Mouse (Mus musculus): ENCODE measurements around the gene Gm17545.
"Not testable (repeated sequence)": the region's sequence is repeated elsewhere in the genome, so short reads cannot be mapped to it uniquely, and the experiment has no call there.

Gm17545 gene

GRCm38 (mm10) chr9:22453990-22454389 lies at the start of gene Gm17545:
Gene Gm17545, plus strand, starts transcription at chr9:22454290.
- not testable (repeated sequence) for DNase-seq (ENCODE audit: low spot score)

- no peak for DNase-seq (ENCODE audit: low spot score)
These were observed 48.7 kb upstream of the Gm17545 start for GRCm38 (mm10) chr9:22405414-22405813.

GRCm38 (mm10) chr9:22407633-22408032 lies 46.5 kb upstream of the Gm17545 start:
- DNase-seq (ENCODE audit: low spot score), result not testable (repeated sequence)

GRCm38 (mm10) chr9:22408344-22408743 lies 45.7 kb upstream of the Gm17545 start:
- DNase-seq (ENCODE audit: low spot score), result not testable (repeated sequence)

GRCm38 (mm10) chr9:22409501-22409900 lies 44.6 kb upstream of the Gm17545 start:
- DNase-seq (ENCODE audit: low spot score), result no peak

GRCm38 (mm10) chr9:22411002-22411857 lies 42.9 kb upstream of the Gm17545 start, which contains the start of gene 9530077C05Rik:
Gene 9530077C05Rik, plus strand, starts transcription at chr9:22411513.
- peak; percentile 80 for DNase-seq (ENCODE audit: low spot score)

- no peak for DNase-seq (ENCODE audit: low spot score)
These were observed 37.9 kb upstream of the Gm17545 start for GRCm38 (mm10) chr9:22416187-22416586.

- DNase-seq (ENCODE audit: low spot score), result no peak
These were observed 36.5 kb upstream of the Gm17545 start for GRCm38 (mm10) chr9:22417547-22417946.

- DNase-seq (ENCODE audit: low spot score), result no peak
These were observed 34.2 kb upstream of the Gm17545 start for GRCm38 (mm10) chr9:22419877-22420276.

- DNase-seq (ENCODE audit: low spot score), result no peak
These were observed 33.6 kb upstream of the Gm17545 start for GRCm38 (mm10) chr9:22420491-22420890.

GRCm38 (mm10) chr9:22422559-22422958 lies 31.5 kb upstream of the Gm17545 start:
- no peak for DNase-seq (ENCODE audit: low spot score)

GRCm38 (mm10) chr9:22423507-22423906 lies 30.6 kb upstream of the Gm17545 start:
- DNase-seq (ENCODE audit: low spot score), result no peak

GRCm38 (mm10) chr9:22424196-22424595 lies 29.9 kb upstream of the Gm17545 start:
- DNase-seq (ENCODE audit: low spot score), result no peak

- no peak for DNase-seq (ENCODE audit: low spot score)
These were observed 29.4 kb upstream of the Gm17545 start for GRCm38 (mm10) chr9:22424719-22425118.

GRCm38 (mm10) chr9:22428028-22428665 lies 25.9 kb upstream of the Gm17545 start:
- DNase-seq (ENCODE audit: low spot score), result no peak

- no peak for DNase-seq (ENCODE audit: low spot score)
These were observed 25.3 kb upstream of the Gm17545 start for GRCm38 (mm10) chr9:22428666-22429410.

GRCm38 (mm10) chr9:22429533-22430241 lies 24.4 kb upstream of the Gm17545 start:
- no peak for DNase-seq (ENCODE audit: low spot score)

- no peak for DNase-seq (ENCODE audit: low spot score)
These were observed 23.7 kb upstream of the Gm17545 start for GRCm38 (mm10) chr9:22430315-22430840.

GRCm38 (mm10) chr9:22433221-22433620 lies 20.9 kb upstream of the Gm17545 start:
- no peak for DNase-seq (ENCODE audit: low spot score)

- no peak for DNase-seq (ENCODE audit: low spot score)
These were observed 20.0 kb upstream of the Gm17545 start for GRCm38 (mm10) chr9:22434101-22434500.

GRCm38 (mm10) chr9:22438826-22439225 lies 15.3 kb upstream of the Gm17545 start:
- no peak for DNase-seq (ENCODE audit: low spot score)

- no peak for DNase-seq (ENCODE audit: low spot score)
These were observed 10.9 kb upstream of the Gm17545 start for GRCm38 (mm10) chr9:22443157-22443556.

Data from urinary bladder, postnatal 10 days (tissue).